Mouse (Mus musculus): Measurements from ENCODE around the gene Cldn11. TPM values are rescaled to one million over a fixed set of nuclear protein-coding genes. Genes with fewer than 3 reads are reported as not detected.

Cldn11 gene
- polyA plus RNA-seq (2012; fragmentation: generic; extraction: Trizol): not detected
- long read RNA-seq, experiment 1: 0 reads
- long read RNA-seq, experiment 2: 0 reads

- H3K79me2 ChIP-seq (ENCODE audit: control insufficient read depth, insufficient read depth): no peaks in the 10 kb centered on the region
- peaks cover 12% of the 10 kb centered on the region for H3K27me3 ChIP-seq (ENCODE audit: control insufficient read depth, insufficient read depth, insufficient read length)
- H3ac ChIP-seq (ENCODE audit: control insufficient read depth, insufficient read length, low read depth): no peak within 1 kb of the TSS
- H3K36me3 ChIP-seq (ENCODE audit: control insufficient read depth, insufficient read depth): no peaks in the 10 kb centered on the region
- no peak for TF ChIP-seq USF1 (IDR thresholded peaks at IDR 0.05; ENCODE audit: low read depth)
- H3K79me3 ChIP-seq (ENCODE audit: low read depth): no peaks in the 10 kb centered on the region
- no peak within 1 kb of the TSS for H3K4me3 ChIP-seq (ENCODE audit: insufficient read depth, poor library complexity, severe bottlenecking)
Observed at GRCm38 (mm10) chr3:31149706-31150105, at the start of gene Cldn11. Cldn11 (plus strand) TSS chr3:31149920.

- peaks cover 94% of the 10 kb centered on the region for H3K79me3 ChIP-seq (ENCODE audit: low read depth)
- peaks cover 99% of the 10 kb centered on the region for H3K79me2 ChIP-seq (ENCODE audit: control insufficient read depth, insufficient read depth)
- no peaks in the 10 kb centered on the region for H3K27me3 ChIP-seq (ENCODE audit: control insufficient read depth, insufficient read depth, insufficient read length)
- H3ac ChIP-seq (ENCODE audit: control insufficient read depth, insufficient read length, low read depth): no peak overlapping the region
- no peak overlapping the region for H3K4me3 ChIP-seq (ENCODE audit: insufficient read depth, poor library complexity, severe bottlenecking)
- peaks cover 71% of the 10 kb centered on the region for H3K36me3 ChIP-seq (ENCODE audit: control insufficient read depth, insufficient read depth)
- TF ChIP-seq CEBPB (IDR thresholded peaks at IDR 0.05; ENCODE audit: low read depth) (no peak), USF1 (IDR thresholded peaks at IDR 0.05; ENCODE audit: low read depth) (no peak), MYOG (IDR thresholded peaks at IDR 0.05; ENCODE audit: control insufficient read depth, extremely low read depth, insufficient read length) (no peak), FOSL1 (IDR thresholded peaks at IDR 0.05; ENCODE audit: insufficient read depth, low read length, poor library complexity, severe bottlenecking) (no peak), CTCF (IDR thresholded peaks at IDR 0.05; ENCODE audit: control insufficient read depth, insufficient read depth, insufficient read length) (no peak), MAX (IDR thresholded peaks at IDR 0.05) (no peak), MYOD1 (IDR thresholded peaks at IDR 0.05; ENCODE audit: control insufficient read depth, insufficient read length, low read depth) (no peak)
Observed at GRCm38 (mm10) chr3:31100026-31100425, 49.7 kb upstream of the Cldn11 start.

- H3K27me3 ChIP-seq (ENCODE audit: control insufficient read depth, insufficient read depth, insufficient read length): no peaks in the 10 kb centered on the region
- H3K79me2 ChIP-seq (ENCODE audit: control insufficient read depth, insufficient read depth): peaks cover 100% of the 10 kb centered on the region
- H3ac ChIP-seq (ENCODE audit: control insufficient read depth, insufficient read length, low read depth): no peak overlapping the region
- TF ChIP-seq USF1 (IDR thresholded peaks at IDR 0.05; ENCODE audit: low read depth) (no peak), MAX (IDR thresholded peaks at IDR 0.05) (no peak), FOSL1 (IDR thresholded peaks at IDR 0.05; ENCODE audit: insufficient read depth, low read length, poor library complexity, severe bottlenecking) (no peak), MYOG (IDR thresholded peaks at IDR 0.05; ENCODE audit: control insufficient read depth, extremely low read depth, insufficient read length) (no peak)
- peaks cover 99% of the 10 kb centered on the region for H3K79me3 ChIP-seq (ENCODE audit: low read depth)
- no peak overlapping the region for H3K4me3 ChIP-seq (ENCODE audit: insufficient read depth, poor library complexity, severe bottlenecking)
- peaks cover 71% of the 10 kb centered on the region for H3K36me3 ChIP-seq (ENCODE audit: control insufficient read depth, insufficient read depth)
Observed at GRCm38 (mm10) chr3:31100802-31101201, 48.9 kb upstream of the Cldn11 start.

GRCm38 (mm10) chr3:31104936-31105335 lies 44.8 kb upstream of the Cldn11 start:
- Histone ChIP-seq H3ac (ENCODE audit: control insufficient read depth, insufficient read length, low read depth) (no peak overlapping the region), H3K36me3 (ENCODE audit: control insufficient read depth, insufficient read depth) (peaks cover 37% of the 10 kb centered on the region), H3K4me3 (ENCODE audit: insufficient read depth, poor library complexity, severe bottlenecking) (no peak overlapping the region), H3K27me3 (ENCODE audit: control insufficient read depth, insufficient read depth, insufficient read length) (no peaks in the 10 kb centered on the region), H3K79me3 (ENCODE audit: low read depth) (peaks cover 98% of the 10 kb centered on the region), H3K79me2 (ENCODE audit: control insufficient read depth, insufficient read depth) (peaks cover 100% of the 10 kb centered on the region)
- no peak for TF ChIP-seq MAX (IDR thresholded peaks at IDR 0.05)

- H3ac ChIP-seq (ENCODE audit: control insufficient read depth, insufficient read length, low read depth): no peak overlapping the region
- no peak overlapping the region for H3K4me3 ChIP-seq (ENCODE audit: insufficient read depth, poor library complexity, severe bottlenecking)
- H3K36me3 ChIP-seq (ENCODE audit: control insufficient read depth, insufficient read depth): peaks cover 30% of the 10 kb centered on the region
- no peaks in the 10 kb centered on the region for H3K27me3 ChIP-seq (ENCODE audit: control insufficient read depth, insufficient read depth, insufficient read length)
- peaks cover 98% of the 10 kb centered on the region for H3K79me3 ChIP-seq (ENCODE audit: low read depth)
- H3K79me2 ChIP-seq (ENCODE audit: control insufficient read depth, insufficient read depth): peaks cover 100% of the 10 kb centered on the region
- TF ChIP-seq MAX (IDR thresholded peaks at IDR 0.05) (no peak), CTCF (IDR thresholded peaks at IDR 0.05; ENCODE audit: control insufficient read depth, insufficient read depth, insufficient read length) (no peak), USF1 (IDR thresholded peaks at IDR 0.05; ENCODE audit: low read depth) (no peak), FOSL1 (IDR thresholded peaks at IDR 0.05; ENCODE audit: insufficient read depth, low read length, poor library complexity, severe bottlenecking) (no peak), MYOD1 (IDR thresholded peaks at IDR 0.05; ENCODE audit: control insufficient read depth, insufficient read length, low read depth) (no peak), MYOG (IDR thresholded peaks at IDR 0.05; ENCODE audit: control insufficient read depth, extremely low read depth, insufficient read length) (no peak), CEBPB (IDR thresholded peaks at IDR 0.05; ENCODE audit: low read depth) (no peak)
Observed at GRCm38 (mm10) chr3:31106597-31106996, 43.1 kb upstream of the Cldn11 start.

- no peak overlapping the region for H3ac ChIP-seq (ENCODE audit: control insufficient read depth, insufficient read length, low read depth)
- no peak overlapping the region for H3K4me3 ChIP-seq (ENCODE audit: insufficient read depth, poor library complexity, severe bottlenecking)
- no peak for TF ChIP-seq CTCF (IDR thresholded peaks at IDR 0.05; ENCODE audit: control insufficient read depth, insufficient read depth, insufficient read length)
- no peak for TF ChIP-seq CEBPB (IDR thresholded peaks at IDR 0.05; ENCODE audit: low read depth)
- TF ChIP-seq MYOD1 (IDR thresholded peaks at IDR 0.05; ENCODE audit: control insufficient read depth, insufficient read length, low read depth): no peak
- TF ChIP-seq USF1 (IDR thresholded peaks at IDR 0.05; ENCODE audit: low read depth): no peak
- TF ChIP-seq FOSL1 (IDR thresholded peaks at IDR 0.05; ENCODE audit: insufficient read depth, low read length, poor library complexity, severe bottlenecking): no peak
- TF ChIP-seq MAX (IDR thresholded peaks at IDR 0.05): no peak
- no peak for TF ChIP-seq MYOG (IDR thresholded peaks at IDR 0.05; ENCODE audit: control insufficient read depth, extremely low read depth, insufficient read length)
- no peaks in the 10 kb centered on the region for H3K27me3 ChIP-seq (ENCODE audit: control insufficient read depth, insufficient read depth, insufficient read length)
- H3K79me2 ChIP-seq (ENCODE audit: control insufficient read depth, insufficient read depth): peaks cover 100% of the 10 kb centered on the region
- peaks cover 97% of the 10 kb centered on the region for H3K79me3 ChIP-seq (ENCODE audit: low read depth)
- H3K36me3 ChIP-seq (ENCODE audit: control insufficient read depth, insufficient read depth): peaks cover 35% of the 10 kb centered on the region
Observed at GRCm38 (mm10) chr3:31107674-31108073, 42.0 kb upstream of the Cldn11 start.

All from C2C12 (cell line).